Mouse (Mus musculus): ENCODE results near the gene Epha6. TPM values are rescaled to one million over a fixed set of nuclear protein-coding genes. Genes with fewer than 3 reads are reported as not detected.
A peak's percentile ranks its signal among the peaks of the same experiment; 100 is the strongest.

The Epha6 gene
- polyA plus RNA-seq (2015; fragmentation: Nextera tagmentation; extraction: Ambion mirVana), result 9.5 and 11.3 TPM in 2 replicates

GRCm38 (mm10) chr16:60605061-60605831 lies at the start of gene Epha6:
Gene Epha6 (minus strand): TSS chr16:60605531.
- H3K4me1 ChIP-seq (replicated peaks), result peaks cover 12% of the 10 kb centered on the region
- WGBS, result under 1% methylated on average over 45 of the region's 45 CpGs
- H3K9ac ChIP-seq, result peak within 1 kb of the TSS; percentile 71
- no peaks in the 10 kb centered on the region for H3K36me3 ChIP-seq
- H3K27ac ChIP-seq (replicated peaks), result peak within 1 kb of the TSS; percentile 83
- H3K9me3 ChIP-seq, result no peaks in the 10 kb centered on the region
- ATAC-seq (ENCODE audit: low FRiP score, low read depth), result peak; percentile 83
- H3K4me2 ChIP-seq, result peak within 1 kb of the TSS; percentile 92
- H3K4me3 ChIP-seq, result peak within 1 kb of the TSS; percentile 68
- H3K27me3 ChIP-seq, result no peaks in the 10 kb centered on the region

- Histone ChIP-seq H3K4me3 (no peak overlapping the region), H3K36me3 (no peaks in the 10 kb centered on the region), H3K9me3 (no peaks in the 10 kb centered on the region), H3K27ac (replicated peaks) (no peak overlapping the region), H3K4me1 (replicated peaks) (no peaks in the 10 kb centered on the region), H3K27me3 (no peaks in the 10 kb centered on the region), H3K9ac (no peak overlapping the region), H3K4me2 (no peak overlapping the region)
- ATAC-seq (ENCODE audit: low FRiP score, low read depth), result no peak
These were observed 46.4 kb upstream of the Epha6 start for GRCm38 (mm10) chr16:60651716-60652115.

GRCm38 (mm10) chr16:60628091-60628490 lies 22.8 kb upstream of the Epha6 start:
- ATAC-seq (ENCODE audit: low FRiP score, low read depth), result no peak
- Histone ChIP-seq H3K27ac (replicated peaks) (no peak overlapping the region), H3K9me3 (no peaks in the 10 kb centered on the region), H3K9ac (no peak overlapping the region), H3K4me1 (replicated peaks) (no peaks in the 10 kb centered on the region), H3K27me3 (no peaks in the 10 kb centered on the region), H3K36me3 (no peaks in the 10 kb centered on the region), H3K4me3 (no peak overlapping the region), H3K4me2 (no peak overlapping the region)

- WGBS, result under 1% methylated on average over 38 of the region's 38 CpGs
- Histone ChIP-seq H3K4me2 (peak overlapping the region; percentile 92), H3K27me3 (no peaks in the 10 kb centered on the region), H3K4me3 (peak overlapping the region; percentile 68), H3K9ac (peak overlapping the region; percentile 71), H3K27ac (replicated peaks) (peak overlapping the region; percentile 83), H3K4me1 (replicated peaks) (peaks cover 12% of the 10 kb centered on the region), H3K9me3 (no peaks in the 10 kb centered on the region), H3K36me3 (no peaks in the 10 kb centered on the region)
- peak; percentile 92 for ATAC-seq (ENCODE audit: low FRiP score, low read depth)
These were observed 677 bp upstream of the Epha6 start for GRCm38 (mm10) chr16:60605832-60606583.

GRCm38 (mm10) chr16:60604613-60605012 lies 718 bp downstream of the Epha6 start:
- H3K9me3 ChIP-seq, result no peaks in the 10 kb centered on the region
- peaks cover 12% of the 10 kb centered on the region for H3K4me1 ChIP-seq (replicated peaks)
- H3K4me3 ChIP-seq, result peak overlapping the region; percentile 68
- peak overlapping the region; percentile 71 for H3K9ac ChIP-seq
- no peaks in the 10 kb centered on the region for H3K36me3 ChIP-seq
- ATAC-seq (ENCODE audit: low FRiP score, low read depth), result no peak
- H3K27me3 ChIP-seq, result no peaks in the 10 kb centered on the region
- H3K4me2 ChIP-seq, result peak overlapping the region; percentile 92
- WGBS, result under 1% methylated on average over 10 of the region's 10 CpGs
- H3K27ac ChIP-seq (replicated peaks), result peak overlapping the region; percentile 83

- Histone ChIP-seq H3K27ac (replicated peaks) (no peak overlapping the region), H3K4me1 (replicated peaks) (no peaks in the 10 kb centered on the region), H3K9ac (no peak overlapping the region), H3K4me2 (no peak overlapping the region), H3K36me3 (no peaks in the 10 kb centered on the region), H3K4me3 (no peak overlapping the region), H3K27me3 (no peaks in the 10 kb centered on the region), H3K9me3 (no peaks in the 10 kb centered on the region)
- ATAC-seq (ENCODE audit: low FRiP score, low read depth), result no peak
- WGBS, result 83% methylated on average over 3 of the region's 3 CpGs
These were observed 20.0 kb downstream of the Epha6 start for GRCm38 (mm10) chr16:60585322-60585721.

GRCm38 (mm10) chr16:60584695-60585094 lies 20.6 kb downstream of the Epha6 start:
- Histone ChIP-seq H3K27me3 (no peaks in the 10 kb centered on the region), H3K4me1 (replicated peaks) (no peaks in the 10 kb centered on the region), H3K4me2 (no peak overlapping the region), H3K9ac (no peak overlapping the region), H3K27ac (replicated peaks) (no peak overlapping the region), H3K4me3 (no peak overlapping the region), H3K9me3 (no peaks in the 10 kb centered on the region), H3K36me3 (no peaks in the 10 kb centered on the region)
- 75% methylated on average over 7 of the region's 7 CpGs for WGBS
- ATAC-seq (ENCODE audit: low FRiP score, low read depth), result no peak

- Histone ChIP-seq H3K27ac (replicated peaks) (no peak overlapping the region), H3K4me3 (no peak overlapping the region), H3K27me3 (no peaks in the 10 kb centered on the region), H3K4me1 (replicated peaks) (no peaks in the 10 kb centered on the region), H3K9ac (no peak overlapping the region), H3K36me3 (no peaks in the 10 kb centered on the region), H3K9me3 (no peaks in the 10 kb centered on the region), H3K4me2 (no peak overlapping the region)
- no peak for ATAC-seq (ENCODE audit: low FRiP score, low read depth)
- WGBS, result 41% methylated on average over 2 of the region's 2 CpGs
These were observed 34.8 kb downstream of the Epha6 start for GRCm38 (mm10) chr16:60570546-60570945.

GRCm38 (mm10) chr16:60544385-60544784 lies 60.9 kb downstream of the Epha6 start:
- no peaks in the 10 kb centered on the region for H3K27me3 ChIP-seq
- H3K4me1 ChIP-seq (replicated peaks), result no peaks in the 10 kb centered on the region
- WGBS, result 78% methylated on average over 4 of the region's 4 CpGs
- no peaks in the 10 kb centered on the region for H3K9me3 ChIP-seq
- no peaks in the 10 kb centered on the region for H3K36me3 ChIP-seq
- H3K4me3 ChIP-seq, result no peak overlapping the region
- no peak overlapping the region for H3K4me2 ChIP-seq
- H3K9ac ChIP-seq, result no peak overlapping the region
- no peak overlapping the region for H3K27ac ChIP-seq (replicated peaks)
- ATAC-seq (ENCODE audit: low FRiP score, low read depth), result no peak

- Histone ChIP-seq H3K9me3 (no peaks in the 10 kb centered on the region), H3K4me3 (no peak overlapping the region), H3K36me3 (no peaks in the 10 kb centered on the region), H3K4me1 (replicated peaks) (no peaks in the 10 kb centered on the region), H3K27me3 (no peaks in the 10 kb centered on the region), H3K27ac (replicated peaks) (no peak overlapping the region), H3K4me2 (no peak overlapping the region), H3K9ac (no peak overlapping the region)
- ATAC-seq (ENCODE audit: low FRiP score, low read depth), result no peak
These were observed 67.1 kb downstream of the Epha6 start for GRCm38 (mm10) chr16:60538233-60538632.

- no peaks in the 10 kb centered on the region for H3K9me3 ChIP-seq
- H3K36me3 ChIP-seq, result no peaks in the 10 kb centered on the region
- no peak overlapping the region for H3K27ac ChIP-seq (replicated peaks)
- no peak overlapping the region for H3K9ac ChIP-seq
- H3K27me3 ChIP-seq, result no peaks in the 10 kb centered on the region
- H3K4me1 ChIP-seq (replicated peaks), result no peaks in the 10 kb centered on the region
- peak; percentile 51; the same call in 1 of the 2 replicates for ATAC-seq (ENCODE audit: low FRiP score, low read depth)
- H3K4me2 ChIP-seq, result no peak overlapping the region
- WGBS, result 30% methylated on average over 3 of the region's 3 CpGs
- no peak overlapping the region for H3K4me3 ChIP-seq
These were observed 95.6 kb downstream of the Epha6 start for GRCm38 (mm10) chr16:60509707-60510106.

GRCm38 (mm10) chr16:60499567-60499966 lies 105.8 kb downstream of the Epha6 start:
- no peak for ATAC-seq (ENCODE audit: low FRiP score, low read depth)
- H3K4me3 ChIP-seq, result no peak overlapping the region
- no peaks in the 10 kb centered on the region for H3K4me1 ChIP-seq (replicated peaks)
- 71% methylated on average over 1 of the region's 1 CpGs for WGBS
- no peak overlapping the region for H3K4me2 ChIP-seq
- H3K36me3 ChIP-seq, result no peaks in the 10 kb centered on the region
- H3K9ac ChIP-seq, result no peak overlapping the region
- H3K27ac ChIP-seq (replicated peaks), result no peak overlapping the region
- no peaks in the 10 kb centered on the region for H3K27me3 ChIP-seq
- H3K9me3 ChIP-seq, result no peaks in the 10 kb centered on the region

All from hindbrain, embryonic 15.5 days (tissue).